Mouse (Mus musculus) heart, adult 8-10 months (tissue): Measurements from ENCODE around the gene Celsr1. TPM values are rescaled to one million over a fixed set of nuclear protein-coding genes. Genes with fewer than 3 reads are reported as not detected.

Experiments used
- DNase-seq: peaks from one replicate; pipeline ENCODE4 v3.0.0; 2022; ENCODE audit warnings: low spot score
- total RNA-seq, 4 experiments: library from RNA; stranded (reverse); gene quantifications; 2 replicates each; pipeline ENCODE4 v1.2.4; 2022

The Celsr1 gene
- total RNA-seq, 4 experiments from 2014 or later = 3.2 to 7.3 (median 4.5) TPM

DNA sequence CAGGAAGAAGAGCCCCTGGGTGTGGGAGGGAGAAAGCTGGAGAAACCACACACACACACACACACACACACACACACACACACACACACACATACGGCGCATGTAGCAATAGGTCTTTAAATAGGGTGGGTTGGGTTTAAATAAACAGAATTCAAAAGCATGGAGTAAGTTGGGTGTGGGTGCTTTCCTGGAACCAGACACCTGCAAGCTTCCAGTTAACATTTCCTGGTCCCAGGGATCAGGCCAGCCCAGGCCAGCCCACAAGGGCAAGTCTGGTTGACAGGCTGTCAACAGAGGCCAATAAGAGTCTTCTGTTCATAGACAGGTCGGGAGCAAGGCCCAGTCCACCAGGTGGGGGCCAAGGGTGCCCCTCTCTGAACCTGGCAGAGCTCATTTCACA is 2.3 kb upstream of the Celsr1 start:
- DNase-seq = no peak

DNA sequence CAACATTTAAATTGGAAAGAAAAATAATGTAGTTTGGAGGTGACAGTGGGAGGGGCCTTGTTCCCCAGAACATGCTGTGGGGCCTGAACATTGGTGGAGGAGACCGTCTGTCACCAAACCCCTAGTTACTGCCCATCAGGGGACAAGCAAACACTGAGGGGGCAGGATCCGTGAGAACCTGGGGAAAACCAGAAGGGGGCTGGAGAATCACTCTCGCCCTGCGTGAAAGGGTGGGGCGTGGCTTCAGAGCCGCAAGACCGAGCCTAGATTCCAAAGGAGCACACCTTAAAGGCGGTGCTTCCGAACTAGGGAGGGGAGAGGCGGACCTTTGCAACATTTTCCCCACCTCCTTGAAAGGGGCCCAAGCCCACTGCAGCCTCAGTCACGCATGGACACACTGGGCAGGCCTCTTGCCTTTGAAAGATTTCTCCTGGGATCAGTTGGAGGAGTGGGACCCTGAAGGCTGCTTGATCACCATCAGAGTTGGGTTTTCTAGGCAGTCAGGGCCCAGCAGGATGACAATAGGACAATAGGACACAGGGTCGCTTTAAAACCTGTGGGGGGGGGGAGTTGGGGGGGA is 1.3 kb upstream of the Celsr1 start:
- no peak for DNase-seq

GRCm38 (mm10) chr15:86034021-86034523 is 495 bp upstream of the Celsr1 start:
- DNase-seq = no peak

DNA sequence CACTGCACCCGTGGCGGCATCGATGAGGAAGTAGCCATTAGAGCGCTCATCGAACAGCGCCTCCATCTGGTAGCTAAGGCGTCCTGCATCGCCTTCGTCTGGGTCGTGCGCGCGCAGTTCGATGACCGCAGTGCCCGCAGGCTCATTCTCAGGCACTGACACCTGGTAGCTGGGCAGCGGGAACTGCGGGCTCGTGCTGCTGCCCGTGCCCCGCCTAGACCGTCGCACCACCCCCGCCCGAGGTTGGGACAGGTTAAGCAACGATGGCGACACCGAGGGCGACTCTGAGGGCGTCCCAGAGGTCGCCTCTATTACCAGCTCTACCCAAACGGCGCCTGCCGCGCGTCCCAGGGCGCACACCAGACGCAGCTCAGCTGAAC is 776 bp downstream of the Celsr1 start:
- DNase-seq = no peak

GRCm38 (mm10) chr15:86029981-86030380 is 3.6 kb downstream of the Celsr1 start:
- DNase-seq = no peak

- DNase-seq = no peak
These were observed 5.7 kb downstream of the Celsr1 start for GRCm38 (mm10) chr15:86027871-86028270.

- no peak for DNase-seq
These were observed 11.6 kb downstream of the Celsr1 start for GRCm38 (mm10) chr15:86021971-86022370.

- no peak for DNase-seq
These were observed 12.3 kb downstream of the Celsr1 start for GRCm38 (mm10) chr15:86021301-86021700.

DNA sequence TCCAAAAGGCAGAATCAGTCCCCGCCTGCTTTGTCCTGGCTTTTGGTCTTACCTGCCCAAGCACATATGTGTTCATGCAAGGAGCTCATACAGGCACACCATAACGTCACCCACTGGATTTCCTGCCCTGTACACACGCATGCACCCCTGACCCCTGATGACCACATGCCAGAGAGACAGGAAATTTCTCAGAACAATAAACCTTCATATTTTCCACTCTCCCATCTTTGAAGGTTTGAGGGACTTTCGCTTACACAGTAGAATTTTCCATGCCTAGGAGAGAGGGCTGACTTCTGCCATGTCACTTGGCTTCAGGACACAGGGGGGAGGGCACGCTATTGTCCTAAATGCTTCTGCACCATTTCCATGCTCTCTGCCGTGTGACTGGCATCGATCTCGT is 13.6 kb downstream of the Celsr1 start:
- no peak for DNase-seq

DNA sequence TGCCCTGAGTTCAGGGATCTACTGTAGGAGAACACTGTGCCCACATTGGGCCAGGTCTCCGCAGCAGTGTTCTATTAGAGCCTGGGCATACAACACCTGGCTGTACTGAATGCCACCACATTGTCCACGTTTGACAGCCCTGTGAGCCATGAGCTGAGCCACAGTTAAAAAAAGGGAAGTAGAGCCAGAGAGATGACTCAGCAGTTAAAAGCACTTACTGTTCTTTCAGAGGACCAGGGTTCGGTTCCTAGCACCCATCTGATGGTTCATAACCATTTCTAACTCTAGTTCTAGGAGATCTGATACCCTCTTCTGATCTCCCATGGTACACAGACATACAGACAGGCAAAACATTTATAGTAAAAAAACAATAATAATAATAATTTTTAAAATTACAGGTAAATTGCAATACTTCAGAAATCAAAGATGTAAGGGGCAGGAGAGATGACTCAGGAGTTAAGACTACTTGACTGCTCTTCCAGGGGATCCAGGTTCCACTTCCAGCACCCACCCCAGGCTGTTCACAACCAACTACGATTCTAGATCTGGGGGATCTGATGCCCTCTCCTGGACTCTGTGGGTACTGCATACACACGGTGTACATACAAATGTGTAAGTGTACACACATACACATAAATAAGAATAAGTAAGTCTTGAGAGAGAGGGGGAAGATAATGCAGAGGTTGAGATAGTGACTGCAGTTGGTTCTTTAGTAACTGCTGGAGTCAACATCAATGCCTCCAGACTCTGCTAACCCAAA is 14.6 kb downstream of the Celsr1 start:
- no peak for DNase-seq

GRCm38 (mm10) chr15:86017336-86017735 is 16.2 kb downstream of the Celsr1 start:
- DNase-seq = no peak

DNA sequence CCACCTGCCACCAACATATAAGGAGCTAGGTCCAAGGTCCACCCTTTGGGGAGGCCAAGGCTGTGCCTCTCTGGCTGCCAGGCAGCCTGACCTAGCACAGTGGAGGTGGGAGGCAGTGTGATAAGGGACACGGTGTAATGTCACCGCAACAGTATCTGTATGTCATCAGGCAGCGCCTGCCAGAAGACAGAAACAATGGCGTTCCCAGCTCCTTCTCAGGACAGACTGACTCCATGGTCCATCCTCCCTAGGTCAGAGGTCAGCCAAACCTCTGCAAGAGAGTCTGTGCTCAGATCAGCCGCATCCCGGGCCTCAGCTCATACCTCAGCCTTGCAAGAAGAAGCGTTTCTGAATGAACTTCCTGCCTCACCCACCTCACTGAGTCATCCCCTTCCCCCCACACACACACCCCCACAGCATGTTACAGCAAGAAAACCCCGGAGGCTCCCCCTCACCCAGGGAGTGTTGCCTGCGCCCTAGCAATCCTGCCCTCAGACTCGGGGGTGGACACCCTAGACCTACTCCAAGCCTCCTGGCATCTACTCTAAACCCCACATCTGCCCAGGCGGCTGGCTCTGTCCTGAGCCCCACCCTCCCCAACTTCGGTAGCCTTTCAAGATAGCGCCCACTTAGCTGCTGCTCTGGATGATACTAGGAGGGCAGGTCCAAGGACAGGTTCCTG is 17.6 kb downstream of the Celsr1 start:
- DNase-seq = no peak

- DNase-seq = no peak
These were observed 18.6 kb downstream of the Celsr1 start for GRCm38 (mm10) chr15:86015026-86015425.

- no peak for DNase-seq
These were observed 19.9 kb downstream of the Celsr1 start for GRCm38 (mm10) chr15:86013656-86014055.

DNA sequence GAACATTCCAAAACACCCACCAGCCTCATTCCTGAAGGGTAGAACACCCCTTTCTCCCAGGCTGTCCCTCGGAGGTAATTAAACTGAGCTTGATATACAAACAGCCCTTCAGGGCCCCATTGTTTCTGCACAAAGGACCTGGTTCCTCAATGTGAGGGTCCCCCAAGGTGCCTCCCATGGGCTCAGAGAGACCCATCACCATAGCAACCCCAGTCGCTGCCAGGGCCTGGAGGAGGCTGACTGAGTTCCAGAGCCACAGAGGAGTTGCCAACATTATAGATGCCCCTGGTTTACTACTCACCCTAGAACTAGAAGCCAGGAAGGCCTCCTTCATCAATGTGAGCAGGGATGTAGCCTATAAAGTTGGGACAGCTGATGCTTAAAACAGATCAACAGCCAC is 20.4 kb downstream of the Celsr1 start:
- DNase-seq = no peak

DNA sequence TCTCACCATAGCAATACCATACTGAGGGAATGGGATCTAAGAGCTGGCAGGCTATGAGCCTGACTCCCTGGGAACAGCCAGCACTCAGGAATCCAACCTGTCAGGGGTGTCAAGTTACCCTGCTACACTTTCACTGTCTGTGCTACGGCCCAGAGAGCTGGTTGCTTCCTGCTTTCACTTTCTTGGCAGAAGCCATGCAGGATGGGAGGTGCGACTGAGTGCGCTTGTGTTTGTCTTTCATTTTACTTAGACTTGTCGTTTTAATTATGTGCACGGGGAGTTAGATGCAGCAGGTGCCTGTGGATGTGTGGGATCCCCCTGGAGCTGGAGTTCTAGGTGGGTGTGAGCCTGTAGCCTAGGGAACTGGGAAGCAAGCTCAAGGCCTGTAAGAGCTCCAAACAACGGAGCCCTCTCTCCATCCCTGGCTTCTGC is 25.9 kb downstream of the Celsr1 start:
- no peak for DNase-seq

DNA sequence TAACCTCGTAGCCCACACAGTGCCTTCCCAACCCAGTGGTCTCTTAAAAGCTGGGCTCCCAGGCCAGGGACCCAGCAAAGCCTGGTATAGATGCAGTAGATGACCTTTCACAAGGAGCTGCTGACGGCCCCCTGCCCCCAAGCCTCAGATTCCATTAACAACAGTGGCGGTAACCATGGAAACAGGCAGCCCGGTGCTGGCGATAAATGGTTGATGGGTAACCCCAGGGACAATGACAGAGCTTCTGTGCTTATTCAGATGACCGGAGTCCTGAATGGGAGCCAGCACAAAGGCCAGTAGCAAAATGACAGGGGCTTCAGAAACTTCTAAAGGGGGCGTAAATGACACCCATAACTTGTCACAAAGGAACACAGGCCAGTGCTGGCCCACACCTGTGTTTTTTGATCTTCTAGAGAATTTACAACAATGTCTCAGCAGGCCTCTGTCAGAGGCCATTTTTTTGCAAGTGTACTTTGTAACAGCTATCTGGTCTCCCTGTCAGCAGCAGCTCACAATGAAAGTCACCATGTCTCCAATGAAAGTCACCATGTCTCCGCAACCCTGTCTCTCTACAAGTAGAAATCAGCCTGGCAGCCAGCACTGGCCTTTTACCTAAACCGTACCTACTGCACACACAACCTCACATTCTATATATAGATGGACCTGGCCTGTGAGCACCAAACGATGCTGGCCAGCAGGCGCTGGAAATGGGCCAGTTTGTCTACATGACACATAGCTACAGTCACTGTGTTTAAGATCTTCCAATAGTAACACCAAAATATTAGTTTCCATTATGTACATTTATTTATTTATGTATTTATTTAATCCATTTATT is 27.7 kb downstream of the Celsr1 start:
- peak; percentile 35 for DNase-seq

DNA sequence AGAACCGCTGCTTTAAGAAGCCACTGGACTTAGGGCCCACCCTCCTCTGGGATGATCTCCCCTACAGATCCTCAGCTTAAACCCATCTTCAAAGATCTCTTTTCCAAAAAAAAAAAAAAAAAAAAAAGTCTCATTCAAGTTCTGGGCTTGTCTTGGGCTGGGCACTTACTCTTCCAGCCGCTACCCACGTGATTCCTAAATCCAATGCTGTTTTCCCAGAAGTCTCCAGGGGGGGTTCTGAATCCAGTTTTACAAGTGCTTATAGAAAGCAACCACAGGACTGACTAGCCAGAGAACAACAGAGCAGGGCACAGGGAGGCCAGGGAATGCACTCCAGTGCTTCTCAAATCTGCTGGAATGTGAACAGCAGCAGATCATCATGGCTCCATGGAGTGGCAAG is 29.5 kb downstream of the Celsr1 start:
- DNase-seq = no peak

GRCm38 (mm10) chr15:86000706-86001292 is 32.8 kb downstream of the Celsr1 start:
- DNase-seq = no peak

- no peak for DNase-seq
These were observed 34.9 kb downstream of the Celsr1 start for GRCm38 (mm10) chr15:85998525-85999230.
